Mouse (Mus musculus): ENCODE results near the gene Ak9. TPM values are rescaled to one million over a fixed set of nuclear protein-coding genes. Genes with fewer than 3 reads are reported as not detected.

Ak9 gene
- polyA plus RNA-seq, 1 experiment from 2014 or later, result 0.10 TPM

GRCm38 (mm10) chr10:41479961-41480360 is 176.2 kb downstream of the Ak9 start:
- Histone ChIP-seq H3K9me3 (no peaks in the 10 kb centered on the region), H3K4me1 (replicated peaks) (peaks cover 36% of the 10 kb centered on the region), H3K4me3 (no peak overlapping the region), H3K27me3 (no peaks in the 10 kb centered on the region), H3K36me3 (peaks cover 47% of the 10 kb centered on the region), H3K27ac (replicated peaks) (no peak overlapping the region), H3K4me2 (no peak overlapping the region), H3K9ac (no peak overlapping the region)
- ATAC-seq (ENCODE audit: low read depth), result no peak
- 92% methylated on average over 3 of the region's 3 CpGs for WGBS

- ATAC-seq (ENCODE audit: low read depth), result no peak
- H3K27ac ChIP-seq (replicated peaks), result no peak overlapping the region
- no peak overlapping the region for H3K4me2 ChIP-seq
- H3K4me1 ChIP-seq (replicated peaks), result peaks cover 23% of the 10 kb centered on the region
- H3K9ac ChIP-seq, result no peak overlapping the region
- H3K9me3 ChIP-seq, result no peaks in the 10 kb centered on the region
- peaks cover 60% of the 10 kb centered on the region for H3K36me3 ChIP-seq
- no peaks in the 10 kb centered on the region for H3K27me3 ChIP-seq
- no peak overlapping the region for H3K4me3 ChIP-seq
- 67% methylated on average over 33 of the region's 33 CpGs for WGBS
Observed at GRCm38 (mm10) chr10:41480938-41481880, 177.4 kb downstream of the Ak9 start.

GRCm38 (mm10) chr10:41482446-41482845 is 178.7 kb downstream of the Ak9 start:
- Histone ChIP-seq H3K9me3 (no peaks in the 10 kb centered on the region), H3K4me2 (no peak overlapping the region), H3K27me3 (no peaks in the 10 kb centered on the region), H3K36me3 (peaks cover 71% of the 10 kb centered on the region), H3K27ac (replicated peaks) (no peak overlapping the region), H3K4me3 (no peak overlapping the region), H3K9ac (no peak overlapping the region), H3K4me1 (replicated peaks) (peaks cover 11% of the 10 kb centered on the region)
- ATAC-seq (ENCODE audit: low read depth), result no peak
- 79% methylated on average over 7 of the region's 7 CpGs for WGBS

Other genes with a start within 250 kb of the Ak9 start
- 0.22 TPM in 1 of 2 replicates, not detected in the other for gene Gpr6, start 231.7 kb upstream of the Ak9 start, polyA plus RNA-seq (2015; fragmentation: Nextera tagmentation; extraction: Ambion mirVana)
- 30.7 and 30.9 TPM in 2 replicates for gene Fig4, start 720 bp upstream of the Ak9 start, polyA plus RNA-seq (2015; fragmentation: Nextera tagmentation; extraction: Ambion mirVana)
- 19.3 and 21.6 TPM in 2 replicates for gene Zbtb24, start 146.4 kb downstream of the Ak9 start, polyA plus RNA-seq (2015; fragmentation: Nextera tagmentation; extraction: Ambion mirVana)
- gene Mical1, start 172.3 kb downstream of the Ak9 start, polyA plus RNA-seq (2015; fragmentation: Nextera tagmentation; extraction: Ambion mirVana), result 35.3 and 36.0 TPM in 2 replicates
- 28.4 and 33.8 TPM in 2 replicates for gene Smpd2, start 186.4 kb downstream of the Ak9 start, polyA plus RNA-seq (2015; fragmentation: Nextera tagmentation; extraction: Ambion mirVana)
- 1.9 and 2.3 TPM in 2 replicates for gene Ppil6, start 186.5 kb downstream of the Ak9 start, polyA plus RNA-seq (2015; fragmentation: Nextera tagmentation; extraction: Ambion mirVana)
- gene Cd164, start 215.4 kb downstream of the Ak9 start, polyA plus RNA-seq (2015; fragmentation: Nextera tagmentation; extraction: Ambion mirVana), result 63.5 and 71.8 TPM in 2 replicates